Mouse (Mus musculus) midbrain, embryonic 16.5 days (tissue): ENCODE measurements at regions not wholly inside any gene's neighbourhood (a gene's known extent, or its start where the extent isn't known, plus 50 kb on each side); places are given as distances from the start of the nearest gene placed in this dataset.

Source experiments
- ATAC-seq: fragments of 200-750 bp; cut with Nextera tagmentation; 2 replicates; pipeline ENCODE4 v1.8.0; 2017; ENCODE audit warnings: moderate TSS enrichment
- H3K27ac ChIP-seq: fragments of 300-500 bp; sonication (generic); 2 replicates; pipeline ENCODE4 v1.5.1; 2014; ENCODE audit warnings: mild to moderate bottlenecking, low read length, mixed read lengths
- H3K27me3 ChIP-seq: fragments of 300-500 bp; sonication (generic); 2 replicates; pipeline ENCODE4 v1.6.1; 2014; ENCODE audit warnings: low read depth, low read length, mixed read lengths; ENCODE audit not compliant: control insufficient read depth, insufficient read depth
- H3K36me3 ChIP-seq: fragments of 300-500 bp; sonication (generic); 2 replicates; pipeline ENCODE4 v1.6.1; 2014; ENCODE audit warnings: mild to moderate bottlenecking, low read length, moderate library complexity, mixed read lengths; ENCODE audit not compliant: control insufficient read depth, insufficient read depth
- H3K4me1 ChIP-seq: fragments of 300-500 bp; sonication (generic); 2 replicates; pipeline ENCODE4 v1.6.1; 2014; ENCODE audit warnings: mild to moderate bottlenecking, low read length, mixed read lengths; ENCODE audit not compliant: control insufficient read depth, insufficient read depth
- H3K4me2 ChIP-seq: fragments of 300-500 bp; sonication (generic); 2 replicates; pipeline ENCODE4 v1.6.1; 2014; ENCODE audit warnings: mild to moderate bottlenecking, low read length, mixed read lengths
- H3K4me3 ChIP-seq: fragments of 300-500 bp; sonication (generic); 2 replicates; pipeline ENCODE4 v1.5.1; 2014; ENCODE audit warnings: low read depth, mild to moderate bottlenecking, low read length, moderate library complexity, mixed read lengths
- H3K9ac ChIP-seq: fragments of 300-500 bp; sonication (generic); 2 replicates; pipeline ENCODE4 v1.6.1; 2014; ENCODE audit warnings: low read depth, low read length, mixed read lengths
- H3K9me3 ChIP-seq: fragments of 300-500 bp; sonication (generic); replicated peaks from 2 replicates; pipeline ENCODE4 v1.6.1; 2014; ENCODE audit warnings: mild to moderate bottlenecking, low read length, mixed read lengths; ENCODE audit not compliant: control insufficient read depth, poor library complexity, severe bottlenecking
- WGBS: fragments of 180-500 bp; shearing (Covaris S2); extraction: QIAGEN DNeasy Blood & Tissue Kit; methylation state at CpG from one replicate; pipeline ENCODE4 v1.1.7; 2014; 5-methylcytosine and 5-hydroxymethylcytosine counted together

GRCm38 (mm10) chr1:4722333-4722931, 85.3 kb upstream of the Gm37988 start:
- Histone ChIP-seq H3K9ac (no peak overlapping the region), H3K4me1 (no peaks in the 10 kb centered on the region), H3K4me3 (no peak overlapping the region), H3K27ac (no peak overlapping the region), H3K27me3 (no peaks in the 10 kb centered on the region), H3K36me3 (no peaks in the 10 kb centered on the region), H3K9me3 (no peaks in the 10 kb centered on the region), H3K4me2 (no peak overlapping the region)
- 90% methylated on average over 10 of the region's 10 CpGs for WGBS
- ATAC-seq: no peak
